Mouse (Mus musculus) thymus, adult 2 months (tissue): Measurements from ENCODE around the gene Pcbp3.

Experiments used
- CTCF ChIP-seq: fragments of 200-500 bp; IDR thresholded peaks from 2 replicates; pipeline ENCODE4 v1.5.1; 2012; ENCODE audit warnings: mild to moderate bottlenecking, control low read depth, low read length, moderate library complexity, borderline replicate concordance; ENCODE audit not compliant: control insufficient read depth, poor library complexity, insufficient read depth; ENCODE audit errors: extremely low read depth
- POLR2A ChIP-seq: fragments of 200-500 bp; IDR thresholded peaks from 2 replicates; pipeline ENCODE4 v1.6.1; 2012; ENCODE audit warnings: mild to moderate bottlenecking, low read length, control low read depth, moderate library complexity; ENCODE audit not compliant: control insufficient read depth, poor library complexity, insufficient read depth; ENCODE audit errors: extremely low read depth

DNA sequence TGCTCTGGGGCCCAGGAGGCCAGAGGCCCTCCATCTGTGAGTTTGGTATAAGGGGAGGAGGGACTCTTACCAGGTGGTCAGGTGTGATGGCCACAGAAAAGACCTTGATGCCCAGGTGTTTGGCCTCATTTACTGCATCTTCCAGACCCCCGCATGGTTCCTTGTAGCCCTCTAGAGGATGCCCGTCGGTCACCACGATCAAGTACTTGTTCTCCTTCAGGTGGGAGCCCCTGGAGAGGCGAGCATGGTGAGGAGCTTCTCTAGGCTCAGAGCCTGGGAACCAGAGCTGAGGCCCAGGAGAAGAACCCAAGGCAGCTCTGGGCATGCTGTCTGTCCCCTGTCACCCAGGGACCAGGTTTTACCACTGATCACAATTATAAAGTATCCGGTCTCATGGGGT is 239.9 kb downstream of the Pcbp3 start:
- no peak for TF ChIP-seq CTCF
- TF ChIP-seq POLR2A: no peak
